Mouse (Mus musculus) spleen, adult 2 months (tissue): ENCODE results near the gene Grip1.

ENCODE experiments used
- CTCF ChIP-seq: fragments of 200-500 bp; IDR thresholded peaks from 2 replicates; pipeline ENCODE4 v1.5.1; 2011; ENCODE audit warnings: mild to moderate bottlenecking, inconsistent platforms; ENCODE audit not compliant: insufficient read depth, insufficient read length, insufficient replicate concordance; ENCODE audit errors: extremely low read depth
- POLR2A ChIP-seq: fragments of 200-500 bp; IDR thresholded peaks from 2 replicates; pipeline ENCODE4 v1.6.1; 2011; ENCODE audit warnings: low read depth, low read length, inconsistent platforms

DNA sequence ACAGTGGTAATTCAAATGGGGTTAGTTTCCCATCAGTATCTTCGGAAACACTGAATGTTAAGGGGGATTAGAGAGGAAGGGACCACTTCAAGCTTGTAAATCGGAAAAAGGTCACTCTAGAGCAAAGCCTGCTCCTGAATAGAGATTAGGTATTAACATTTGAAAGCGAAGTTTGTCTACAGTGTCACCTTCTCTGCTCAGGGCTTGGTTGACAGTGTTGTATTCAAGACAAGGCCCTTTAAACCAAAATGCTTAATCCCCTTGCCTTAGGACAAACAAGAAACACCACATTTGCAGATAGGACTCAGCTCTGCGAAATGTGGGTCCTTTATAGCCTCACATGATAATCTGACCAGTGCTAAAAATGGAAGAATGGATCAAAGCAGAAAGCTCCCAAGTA, 81.2 kb downstream of the Grip1 start:
- TF ChIP-seq POLR2A (no peak), CTCF (no peak)
